Mouse (Mus musculus): ENCODE results near the gene Brip1. TPM values are rescaled to one million over a fixed set of nuclear protein-coding genes. Genes with fewer than 3 reads are reported as not detected.

Brip1 gene
- polyA plus RNA-seq (2015; fragmentation: Nextera tagmentation; extraction: Ambion mirVana) = 11.1 and 13.1 TPM in 2 replicates

DNA sequence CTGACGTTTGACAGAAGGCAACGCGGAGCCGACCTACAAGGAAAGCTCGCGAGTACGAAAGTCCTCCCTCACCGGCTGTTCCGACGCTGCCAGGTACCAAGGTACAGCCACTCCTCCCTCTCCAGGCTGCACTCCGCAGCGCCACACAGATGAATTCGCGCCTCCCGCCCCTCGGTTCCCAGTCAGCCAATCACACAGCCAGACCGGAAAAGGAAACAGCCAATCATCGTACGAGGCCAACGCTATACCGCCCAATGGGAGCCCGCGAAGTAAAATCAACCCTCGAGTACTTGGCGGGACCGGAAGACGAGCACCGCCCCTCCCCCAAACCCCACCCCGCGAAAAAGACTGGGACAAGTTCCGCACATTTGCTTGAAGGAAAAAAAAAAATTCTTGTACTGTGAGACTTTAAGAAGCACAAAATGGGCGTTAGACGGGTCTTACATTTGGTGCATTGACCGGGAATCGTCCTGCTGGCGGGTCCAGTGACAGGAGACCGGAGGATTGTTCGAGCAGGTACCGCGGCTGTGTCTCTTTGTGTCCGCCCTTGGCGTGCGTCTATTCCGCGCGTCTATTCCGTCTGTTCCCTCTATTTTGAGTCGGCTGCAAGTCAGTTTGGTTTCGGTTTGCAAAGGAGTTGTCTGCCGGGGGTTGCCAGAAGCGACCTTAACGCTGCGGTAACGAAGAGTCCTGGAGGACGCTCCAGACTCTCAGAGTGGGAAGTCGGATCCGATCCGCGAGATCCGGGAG lies at the start of gene Brip1:
TSS of gene Brip1 (minus strand) at position 157 of the 750 bp plus-strand sequence.
- under 1% methylated on average over 60 of the region's 60 CpGs for WGBS

DNA sequence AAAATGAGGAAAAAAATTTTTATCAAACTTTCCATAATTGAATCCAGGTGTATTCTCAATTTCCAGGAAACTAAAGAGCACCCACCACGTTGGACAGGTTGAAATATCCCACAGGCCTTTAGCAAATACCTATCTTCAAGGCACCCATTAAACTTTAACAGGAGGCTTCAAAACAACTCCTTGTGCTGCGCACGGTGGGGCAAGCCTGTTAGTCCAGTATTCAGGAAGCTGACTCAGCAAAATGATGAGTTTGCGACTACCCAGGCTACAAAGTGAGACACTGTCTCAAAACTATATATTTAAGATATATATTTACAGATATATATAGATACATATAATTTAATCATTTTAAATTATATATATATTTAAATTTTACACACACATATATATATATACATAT lies 31.5 kb upstream of the Brip1 start:
- Histone ChIP-seq H3K4me2 (replicated peaks; ENCODE audit: low read depth, low read length) (no peak overlapping the region), H3K27me3 (ENCODE audit: insufficient read depth, low read length) (no peaks in the 10 kb centered on the region), H3K9me3 (ENCODE audit: low read length) (no peaks in the 10 kb centered on the region), H3K4me3 (ENCODE audit: low read length) (no peak overlapping the region), H3K27ac (ENCODE audit: low read length) (no peak overlapping the region), H3K36me3 (ENCODE audit: insufficient read depth, low read length) (peaks cover 23% of the 10 kb centered on the region), H3K4me1 (ENCODE audit: insufficient read depth, low read length) (0 out of 2 replicates have a peak, but pooled peaks cover 3% of the 10 kb centered on the region), H3K9ac (replicated peaks; ENCODE audit: low read length) (no peak overlapping the region)
- 56% methylated on average over 4 of the region's 4 CpGs for WGBS
- no peak for ATAC-seq (ENCODE audit: low FRiP score, low TSS enrichment)

More for the DNA sequence above, at the start of gene Brip1:
- no peaks in the 10 kb centered on the region for H3K27me3 ChIP-seq (ENCODE audit: insufficient read depth, low read length)
- peak within 1 kb of the TSS; percentile 77 for H3K4me2 ChIP-seq (replicated peaks; ENCODE audit: low read depth, low read length)
- peak within 1 kb of the TSS; percentile 88 for H3K9ac ChIP-seq (replicated peaks; ENCODE audit: low read length)
- H3K27ac ChIP-seq (ENCODE audit: low read length) = peak within 1 kb of the TSS; percentile 91
- H3K4me1 ChIP-seq (ENCODE audit: insufficient read depth, low read length) = peaks cover 15% of the 10 kb centered on the region
- H3K9me3 ChIP-seq (ENCODE audit: low read length) = peaks cover 13% of the 10 kb centered on the region
- peaks cover 36% of the 10 kb centered on the region for H3K36me3 ChIP-seq (ENCODE audit: insufficient read depth, low read length)
- H3K4me3 ChIP-seq (ENCODE audit: low read length) = peak within 1 kb of the TSS; percentile 82
- peak; percentile 99 for ATAC-seq (ENCODE audit: low FRiP score, low TSS enrichment)

DNA sequence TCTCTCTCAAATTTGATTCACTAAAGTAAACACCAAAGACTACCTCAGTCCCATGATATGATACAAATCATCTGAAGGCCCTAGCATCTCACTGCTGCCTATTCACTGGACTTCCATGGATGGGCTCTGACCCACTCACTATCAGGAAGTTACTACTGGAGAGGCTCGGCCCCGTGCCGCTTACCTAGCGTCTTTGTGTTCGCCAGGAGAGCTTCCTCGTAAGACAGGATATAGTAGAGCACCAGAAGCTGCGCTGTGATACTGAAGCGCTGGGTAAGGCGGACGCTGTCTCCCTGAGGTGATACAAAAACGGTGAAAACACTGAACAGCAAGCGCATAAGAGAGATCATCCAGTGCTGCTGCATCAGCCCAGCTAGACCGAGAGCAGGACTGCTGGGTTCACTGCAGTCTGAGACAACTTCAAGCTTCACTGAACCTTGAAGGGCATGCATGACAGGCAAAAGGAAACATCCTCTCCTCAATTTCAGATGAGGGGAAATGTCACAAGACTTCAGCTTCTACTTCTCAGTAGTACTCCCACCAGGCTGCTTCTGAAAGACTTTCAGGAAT lies 30.9 kb upstream of the Brip1 start:
- peak; percentile 77 for ATAC-seq (ENCODE audit: low FRiP score, low TSS enrichment)
- no peak overlapping the region for H3K4me3 ChIP-seq (ENCODE audit: low read length)
- H3K36me3 ChIP-seq (ENCODE audit: insufficient read depth, low read length) = peaks cover 23% of the 10 kb centered on the region
- H3K9me3 ChIP-seq (ENCODE audit: low read length) = no peaks in the 10 kb centered on the region
- no peak overlapping the region for H3K9ac ChIP-seq (replicated peaks; ENCODE audit: low read length)
- H3K27me3 ChIP-seq (ENCODE audit: insufficient read depth, low read length) = no peaks in the 10 kb centered on the region
- 0 out of 2 replicates have a peak overlapping the region, but pooled peaks have one; percentile 13 for H3K27ac ChIP-seq (ENCODE audit: low read length)
- H3K4me1 ChIP-seq (ENCODE audit: insufficient read depth, low read length) = 0 out of 2 replicates have a peak, but pooled peaks cover 3% of the 10 kb centered on the region
- no peak overlapping the region for H3K4me2 ChIP-seq (replicated peaks; ENCODE audit: low read depth, low read length)
- WGBS = 87% methylated on average over 13 of the region's 13 CpGs

DNA sequence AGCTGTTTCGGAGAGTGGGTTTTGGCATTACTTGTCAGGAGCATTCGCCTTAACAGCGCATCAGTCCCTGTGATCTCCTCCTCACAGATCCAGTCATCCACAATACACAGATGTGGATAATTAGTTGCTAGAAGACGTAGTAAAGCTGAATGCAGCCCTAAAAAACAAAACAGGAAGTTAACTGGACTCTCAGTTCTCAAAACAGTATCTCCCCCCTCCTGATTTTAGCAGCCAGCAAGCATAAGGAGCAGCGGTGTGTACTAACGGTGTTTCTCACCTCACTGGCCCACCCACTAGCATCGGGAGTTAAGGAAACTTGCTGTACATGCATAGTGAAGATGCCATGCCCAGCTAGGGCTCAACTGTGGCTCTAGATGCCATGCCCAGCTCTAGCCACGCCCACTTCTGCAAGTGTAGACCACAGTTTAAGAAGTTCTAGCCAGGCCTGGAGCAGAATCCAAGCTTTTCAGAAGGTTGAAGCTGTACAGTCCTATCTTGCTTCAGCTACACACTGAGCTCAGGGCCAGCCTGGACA lies 25.7 kb upstream of the Brip1 start:
- WGBS = 88% methylated on average over 8 of the region's 8 CpGs
- Histone ChIP-seq H3K9me3 (ENCODE audit: low read length) (no peaks in the 10 kb centered on the region), H3K4me1 (ENCODE audit: insufficient read depth, low read length) (no peaks in the 10 kb centered on the region), H3K4me2 (replicated peaks; ENCODE audit: low read depth, low read length) (no peak overlapping the region), H3K27me3 (ENCODE audit: insufficient read depth, low read length) (no peaks in the 10 kb centered on the region), H3K36me3 (ENCODE audit: insufficient read depth, low read length) (peaks cover 48% of the 10 kb centered on the region), H3K27ac (ENCODE audit: low read length) (no peak overlapping the region), H3K4me3 (ENCODE audit: low read length) (no peak overlapping the region), H3K9ac (replicated peaks; ENCODE audit: low read length) (no peak overlapping the region)
- no peak for ATAC-seq (ENCODE audit: low FRiP score, low TSS enrichment)

DNA sequence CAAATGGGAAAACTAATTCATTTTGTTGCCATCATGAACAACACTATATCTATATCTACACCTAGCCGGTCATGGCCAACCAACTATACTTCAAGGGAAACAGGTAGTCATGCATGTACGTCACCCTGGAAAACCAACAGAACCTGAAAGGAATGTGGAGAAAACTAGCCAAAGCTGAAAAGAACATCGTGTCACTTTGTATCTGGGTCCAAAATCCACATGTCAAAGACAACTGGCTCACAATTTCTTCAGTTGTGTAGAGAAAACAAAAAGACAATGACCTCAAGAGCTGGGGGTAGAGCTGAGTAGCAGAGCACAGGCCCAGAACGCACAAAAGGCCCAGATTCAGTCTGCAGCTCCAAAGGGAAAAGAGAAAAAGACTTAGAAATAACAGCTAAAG lies 24.8 kb upstream of the Brip1 start:
- 86% methylated on average over 4 of the region's 4 CpGs for WGBS
- H3K27me3 ChIP-seq (ENCODE audit: insufficient read depth, low read length) = no peaks in the 10 kb centered on the region
- ATAC-seq (ENCODE audit: low FRiP score, low TSS enrichment) = no peak
- no peaks in the 10 kb centered on the region for H3K9me3 ChIP-seq (ENCODE audit: low read length)
- H3K36me3 ChIP-seq (ENCODE audit: insufficient read depth, low read length) = peaks cover 42% of the 10 kb centered on the region
- H3K4me2 ChIP-seq (replicated peaks; ENCODE audit: low read depth, low read length) = no peak overlapping the region
- no peak overlapping the region for H3K9ac ChIP-seq (replicated peaks; ENCODE audit: low read length)
- no peak overlapping the region for H3K27ac ChIP-seq (ENCODE audit: low read length)
- H3K4me1 ChIP-seq (ENCODE audit: insufficient read depth, low read length) = no peaks in the 10 kb centered on the region
- H3K4me3 ChIP-seq (ENCODE audit: low read length) = no peak overlapping the region

DNA sequence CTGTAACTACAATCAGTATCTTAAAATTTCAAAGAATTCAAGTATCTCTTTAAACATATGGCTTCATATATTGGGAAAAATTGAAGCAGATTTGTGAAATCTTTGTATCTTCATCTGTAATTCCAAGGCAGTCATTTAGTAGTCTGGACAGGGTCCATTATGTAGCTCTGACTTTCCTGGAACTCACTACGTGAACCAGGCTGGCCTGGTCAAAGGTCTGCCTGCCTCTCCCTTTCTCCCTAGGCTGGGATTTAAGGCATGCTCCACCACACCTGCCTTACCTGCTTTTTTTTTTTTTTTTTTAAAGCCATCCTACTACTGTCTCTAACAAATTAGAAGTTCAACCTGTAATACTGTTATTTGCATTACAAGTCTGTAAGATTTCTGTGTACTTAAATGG lies 10.8 kb upstream of the Brip1 start:
- no peak overlapping the region for H3K4me2 ChIP-seq (replicated peaks; ENCODE audit: low read depth, low read length)
- peaks cover 37% of the 10 kb centered on the region for H3K36me3 ChIP-seq (ENCODE audit: insufficient read depth, low read length)
- no peak overlapping the region for H3K27ac ChIP-seq (ENCODE audit: low read length)
- H3K9me3 ChIP-seq (ENCODE audit: low read length) = no peaks in the 10 kb centered on the region
- no peaks in the 10 kb centered on the region for H3K4me1 ChIP-seq (ENCODE audit: insufficient read depth, low read length)
- no peak for ATAC-seq (ENCODE audit: low FRiP score, low TSS enrichment)
- H3K27me3 ChIP-seq (ENCODE audit: insufficient read depth, low read length) = no peaks in the 10 kb centered on the region
- WGBS = 54% methylated on average over 1 of the region's 1 CpGs
- no peak overlapping the region for H3K4me3 ChIP-seq (ENCODE audit: low read length)
- no peak overlapping the region for H3K9ac ChIP-seq (replicated peaks; ENCODE audit: low read length)

DNA sequence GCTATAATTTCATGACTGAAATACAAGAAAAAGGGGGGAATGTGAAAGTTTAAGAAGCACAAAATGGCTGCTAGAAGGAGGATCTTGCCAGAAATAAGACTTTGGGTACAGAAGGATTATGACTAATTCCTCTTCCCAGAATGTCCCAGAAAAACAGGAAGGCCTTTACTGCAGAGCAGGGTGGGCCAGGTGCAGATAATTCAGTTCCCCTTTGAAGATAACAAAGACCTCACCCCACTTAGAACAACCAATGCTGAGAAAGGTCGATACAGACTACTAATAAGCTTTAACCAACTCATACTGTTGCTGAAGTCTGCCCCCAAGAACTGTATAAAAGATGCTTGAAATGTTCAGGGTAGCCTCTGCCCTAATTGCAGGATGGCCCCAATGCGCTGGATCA lies 8.1 kb upstream of the Brip1 start:
- no peak overlapping the region for H3K27ac ChIP-seq (ENCODE audit: low read length)
- no peak overlapping the region for H3K4me3 ChIP-seq (ENCODE audit: low read length)
- H3K4me2 ChIP-seq (replicated peaks; ENCODE audit: low read depth, low read length) = no peak overlapping the region
- no peaks in the 10 kb centered on the region for H3K4me1 ChIP-seq (ENCODE audit: insufficient read depth, low read length)
- WGBS = 97% methylated on average over 2 of the region's 2 CpGs
- peaks cover 57% of the 10 kb centered on the region for H3K36me3 ChIP-seq (ENCODE audit: insufficient read depth, low read length)
- no peaks in the 10 kb centered on the region for H3K27me3 ChIP-seq (ENCODE audit: insufficient read depth, low read length)
- H3K9me3 ChIP-seq (ENCODE audit: low read length) = peaks cover 7% of the 10 kb centered on the region
- no peak for ATAC-seq (ENCODE audit: low FRiP score, low TSS enrichment)
- no peak overlapping the region for H3K9ac ChIP-seq (replicated peaks; ENCODE audit: low read length)

DNA sequence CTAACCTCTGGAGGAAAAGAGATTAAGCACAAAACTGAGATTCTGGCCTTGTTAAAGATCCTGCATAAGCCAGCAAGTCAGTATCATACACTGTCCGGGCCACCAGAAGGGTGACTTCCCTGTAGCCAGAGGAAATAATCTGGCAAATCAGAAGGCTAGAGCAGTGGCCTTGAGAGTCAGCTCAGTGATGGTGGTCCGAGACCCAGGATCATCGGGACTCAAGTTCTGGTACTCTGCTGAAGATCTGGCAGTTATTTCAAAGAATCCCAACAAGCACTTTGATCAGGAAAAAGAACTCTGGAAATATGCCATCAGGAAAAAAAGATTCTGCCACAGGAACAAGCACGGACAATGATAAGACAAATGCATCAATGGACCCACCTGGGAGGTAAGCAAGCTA lies 4.9 kb upstream of the Brip1 start:
- Histone ChIP-seq H3K36me3 (ENCODE audit: insufficient read depth, low read length) (peaks cover 69% of the 10 kb centered on the region), H3K4me2 (replicated peaks; ENCODE audit: low read depth, low read length) (no peak overlapping the region), H3K4me1 (ENCODE audit: insufficient read depth, low read length) (peaks cover 6% of the 10 kb centered on the region; the same call in 1 of the 2 replicates), H3K27ac (ENCODE audit: low read length) (no peak overlapping the region), H3K9ac (replicated peaks; ENCODE audit: low read length) (no peak overlapping the region), H3K9me3 (ENCODE audit: low read length) (peaks cover 13% of the 10 kb centered on the region), H3K4me3 (ENCODE audit: low read length) (no peak overlapping the region), H3K27me3 (ENCODE audit: insufficient read depth, low read length) (no peaks in the 10 kb centered on the region)
- ATAC-seq (ENCODE audit: low FRiP score, low TSS enrichment) = no peak
- WGBS = 96% methylated on average over 4 of the region's 4 CpGs

DNA sequence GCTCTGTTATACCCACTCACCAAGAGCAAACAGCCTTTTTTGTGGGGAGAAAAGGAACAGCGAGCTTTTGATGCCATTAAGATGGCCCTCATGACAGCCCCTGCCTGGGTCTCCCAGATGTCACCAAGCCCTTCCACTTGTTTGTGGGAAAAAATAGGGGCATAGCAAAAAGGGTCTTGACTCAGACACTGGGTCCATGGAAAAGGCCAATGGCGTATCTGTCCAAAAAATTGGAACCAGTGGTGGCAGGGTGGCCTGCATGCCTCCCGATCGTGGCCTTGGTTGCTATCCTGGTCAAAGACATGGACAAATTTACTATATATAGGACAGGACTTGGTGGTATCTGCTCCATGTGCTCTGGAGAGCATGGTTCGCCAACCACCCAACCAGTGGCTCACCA lies 4.0 kb upstream of the Brip1 start:
- Histone ChIP-seq H3K4me2 (replicated peaks; ENCODE audit: low read depth, low read length) (no peak overlapping the region), H3K4me1 (ENCODE audit: insufficient read depth, low read length) (peaks cover 9% of the 10 kb centered on the region)
- WGBS = 97% methylated on average over 5 of the region's 5 CpGs

More for the DNA sequence above, 4.0 kb upstream of the Brip1 start:
- no peak overlapping the region for H3K4me3 ChIP-seq (ENCODE audit: low read length)
- no peak overlapping the region for H3K9ac ChIP-seq (replicated peaks; ENCODE audit: low read length)
- no peaks in the 10 kb centered on the region for H3K27me3 ChIP-seq (ENCODE audit: insufficient read depth, low read length)
- peaks cover 69% of the 10 kb centered on the region for H3K36me3 ChIP-seq (ENCODE audit: insufficient read depth, low read length)
- no peak for ATAC-seq (ENCODE audit: low FRiP score, low TSS enrichment)
- H3K9me3 ChIP-seq (ENCODE audit: low read length) = peaks cover 13% of the 10 kb centered on the region
- no peak overlapping the region for H3K27ac ChIP-seq (ENCODE audit: low read length)

Measured in kidney, embryonic 16.5 days (tissue).